Mouse (Mus musculus): ENCODE data around the gene Dcdc2c. TPM values are rescaled to one million over a fixed set of nuclear protein-coding genes. Genes with fewer than 3 reads are reported as not detected.

Gene Dcdc2c
- polyA plus RNA-seq, 1 experiment from 2014 or later: not detected

- H3K36me3 ChIP-seq (ENCODE audit: control insufficient read depth, insufficient read depth, low read length): no peaks in the 10 kb centered on the region
- no peak for ATAC-seq (ENCODE audit: low FRiP score, low TSS enrichment)
- no peak for DNase-seq (ENCODE audit: low spot score)
- no peak for TF ChIP-seq EP300 (optimal IDR thresholded peaks at IDR 0.05)
- TF ChIP-seq CTCF (IDR thresholded peaks at IDR 0.05; ENCODE audit: low read depth): no peak
- H3K4me2 ChIP-seq (replicated peaks; ENCODE audit: low read depth): no peak overlapping the region
- no peak overlapping the region for H3K27ac ChIP-seq (replicated peaks)
- WGBS: 65% methylated on average over 5 of the region's 5 CpGs
- no peak overlapping the region for H3K4me3 ChIP-seq (ENCODE audit: low read depth, low read length)
- no peaks in the 10 kb centered on the region for H3K4me1 ChIP-seq (replicated peaks; ENCODE audit: control insufficient read depth, insufficient read depth)
- no peaks in the 10 kb centered on the region for H3K9me3 ChIP-seq (ENCODE audit: control insufficient read depth, low read length)
- H3K27me3 ChIP-seq (ENCODE audit: control insufficient read depth, insufficient read depth, low read length): no peaks in the 10 kb centered on the region
- no peak overlapping the region for H3K9ac ChIP-seq (ENCODE audit: low read length)
These were observed 57.9 kb downstream of the Dcdc2c start for GRCm38 (mm10) chr12:28494289-28494688.

- 71% methylated on average over 10 of the region's 10 CpGs for WGBS
- DNase-seq (ENCODE audit: low spot score): no peak
- no peak for TF ChIP-seq CTCF (IDR thresholded peaks at IDR 0.05; ENCODE audit: low read depth)
- TF ChIP-seq EP300 (optimal IDR thresholded peaks at IDR 0.05): no peak
- Histone ChIP-seq H3K27me3 (ENCODE audit: control insufficient read depth, insufficient read depth, low read length) (no peaks in the 10 kb centered on the region), H3K9ac (ENCODE audit: low read length) (no peak overlapping the region), H3K36me3 (ENCODE audit: control insufficient read depth, insufficient read depth, low read length) (no peaks in the 10 kb centered on the region), H3K9me3 (ENCODE audit: control insufficient read depth, low read length) (no peaks in the 10 kb centered on the region), H3K4me2 (replicated peaks; ENCODE audit: low read depth) (no peak overlapping the region), H3K27ac (replicated peaks) (no peak overlapping the region), H3K4me3 (ENCODE audit: low read depth, low read length) (no peak overlapping the region), H3K4me1 (replicated peaks; ENCODE audit: control insufficient read depth, insufficient read depth) (no peaks in the 10 kb centered on the region)
- no peak for ATAC-seq (ENCODE audit: low FRiP score, low TSS enrichment)
These were observed 69.6 kb downstream of the Dcdc2c start for GRCm38 (mm10) chr12:28482483-28483160.

- H3K9me3 ChIP-seq (ENCODE audit: control insufficient read depth, low read length): no peaks in the 10 kb centered on the region
- WGBS: 54% methylated on average over 2 of the region's 2 CpGs
- no peak for DNase-seq (ENCODE audit: low spot score)
- H3K27ac ChIP-seq (replicated peaks): no peak overlapping the region
- H3K36me3 ChIP-seq (ENCODE audit: control insufficient read depth, insufficient read depth, low read length): no peaks in the 10 kb centered on the region
- no peaks in the 10 kb centered on the region for H3K4me1 ChIP-seq (replicated peaks; ENCODE audit: control insufficient read depth, insufficient read depth)
- H3K4me2 ChIP-seq (replicated peaks; ENCODE audit: low read depth): no peak overlapping the region
- no peak for TF ChIP-seq CTCF (IDR thresholded peaks at IDR 0.05; ENCODE audit: low read depth)
- no peak for TF ChIP-seq EP300 (optimal IDR thresholded peaks at IDR 0.05)
- no peak overlapping the region for H3K4me3 ChIP-seq (ENCODE audit: low read depth, low read length)
- no peak for ATAC-seq (ENCODE audit: low FRiP score, low TSS enrichment)
- no peak overlapping the region for H3K9ac ChIP-seq (ENCODE audit: low read length)
- H3K27me3 ChIP-seq (ENCODE audit: control insufficient read depth, insufficient read depth, low read length): no peaks in the 10 kb centered on the region
These were observed 91.2 kb downstream of the Dcdc2c start for GRCm38 (mm10) chr12:28460951-28461431.

- no peaks in the 10 kb centered on the region for H3K9me3 ChIP-seq (ENCODE audit: control insufficient read depth, low read length)
- no peak overlapping the region for H3K4me2 ChIP-seq (replicated peaks; ENCODE audit: low read depth)
- H3K4me1 ChIP-seq (replicated peaks; ENCODE audit: control insufficient read depth, insufficient read depth): no peaks in the 10 kb centered on the region
- TF ChIP-seq EP300 (optimal IDR thresholded peaks at IDR 0.05) (no peak), CTCF (IDR thresholded peaks at IDR 0.05; ENCODE audit: low read depth) (no peak)
- H3K4me3 ChIP-seq (ENCODE audit: low read depth, low read length): no peak overlapping the region
- ATAC-seq (ENCODE audit: low FRiP score, low TSS enrichment): no peak
- 68% methylated on average over 7 of the region's 7 CpGs for WGBS
- H3K27me3 ChIP-seq (ENCODE audit: control insufficient read depth, insufficient read depth, low read length): no peaks in the 10 kb centered on the region
- no peaks in the 10 kb centered on the region for H3K36me3 ChIP-seq (ENCODE audit: control insufficient read depth, insufficient read depth, low read length)
- no peak overlapping the region for H3K27ac ChIP-seq (replicated peaks)
- H3K9ac ChIP-seq (ENCODE audit: low read length): no peak overlapping the region
- DNase-seq (ENCODE audit: low spot score): no peak
These were observed 91.7 kb downstream of the Dcdc2c start for GRCm38 (mm10) chr12:28460523-28460922.

- no peaks in the 10 kb centered on the region for H3K9me3 ChIP-seq (ENCODE audit: control insufficient read depth, low read length)
- TF ChIP-seq CTCF (IDR thresholded peaks at IDR 0.05; ENCODE audit: low read depth): no peak
- no peak for TF ChIP-seq EP300 (optimal IDR thresholded peaks at IDR 0.05)
- H3K4me3 ChIP-seq (ENCODE audit: low read depth, low read length): no peak overlapping the region
- H3K4me2 ChIP-seq (replicated peaks; ENCODE audit: low read depth): no peak overlapping the region
- WGBS: 83% methylated on average over 5 of the region's 5 CpGs
- no peaks in the 10 kb centered on the region for H3K27me3 ChIP-seq (ENCODE audit: control insufficient read depth, insufficient read depth, low read length)
- H3K27ac ChIP-seq (replicated peaks): no peak overlapping the region
- no peaks in the 10 kb centered on the region for H3K4me1 ChIP-seq (replicated peaks; ENCODE audit: control insufficient read depth, insufficient read depth)
- H3K9ac ChIP-seq (ENCODE audit: low read length): no peak overlapping the region
- ATAC-seq (ENCODE audit: low FRiP score, low TSS enrichment): no peak
- DNase-seq (ENCODE audit: low spot score): no peak
- no peaks in the 10 kb centered on the region for H3K36me3 ChIP-seq (ENCODE audit: control insufficient read depth, insufficient read depth, low read length)
These were observed 93.4 kb downstream of the Dcdc2c start for GRCm38 (mm10) chr12:28458786-28459185.

- TF ChIP-seq CTCF (IDR thresholded peaks at IDR 0.05; ENCODE audit: low read depth) (no peak), EP300 (optimal IDR thresholded peaks at IDR 0.05) (no peak)
- H3K4me2 ChIP-seq (replicated peaks; ENCODE audit: low read depth): no peak overlapping the region
- 51% methylated on average over 5 of the region's 5 CpGs for WGBS
These were observed 115.7 kb downstream of the Dcdc2c start for GRCm38 (mm10) chr12:28436536-28436935.

More at GRCm38 (mm10) chr12:28436536-28436935, 115.7 kb downstream of the Dcdc2c start:
- Histone ChIP-seq H3K4me3 (ENCODE audit: low read depth, low read length) (no peak overlapping the region), H3K9ac (ENCODE audit: low read length) (no peak overlapping the region), H3K4me1 (replicated peaks; ENCODE audit: control insufficient read depth, insufficient read depth) (no peaks in the 10 kb centered on the region), H3K9me3 (ENCODE audit: control insufficient read depth, low read length) (no peaks in the 10 kb centered on the region), H3K36me3 (ENCODE audit: control insufficient read depth, insufficient read depth, low read length) (no peaks in the 10 kb centered on the region), H3K27me3 (ENCODE audit: control insufficient read depth, insufficient read depth, low read length) (no peaks in the 10 kb centered on the region), H3K27ac (replicated peaks) (no peak overlapping the region)
- no peak for ATAC-seq (ENCODE audit: low FRiP score, low TSS enrichment)
- DNase-seq (ENCODE audit: low spot score): no peak

Data from stomach, postnatal 0 days (tissue).